8 mouse cellular contexts compared by ENCODE assay signal in the genomic region with DNA sequence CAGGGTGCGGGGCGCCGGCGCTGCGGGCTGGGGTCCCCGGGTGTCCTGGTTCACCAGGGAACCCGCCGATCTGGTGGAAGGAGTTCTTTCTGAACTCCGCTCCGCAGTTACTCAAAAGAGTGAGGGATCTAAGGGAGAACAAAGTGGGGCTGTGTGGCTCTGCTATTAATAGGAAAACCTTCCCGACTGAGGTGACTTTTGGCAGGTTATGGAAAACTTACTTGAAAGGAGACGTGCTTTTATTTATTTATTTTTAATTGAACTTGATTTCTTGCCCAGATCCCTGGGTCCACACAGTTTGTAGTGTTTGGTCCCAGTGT. TPM values are rescaled to one million over a fixed set of nuclear protein-coding genes. Genes with fewer than 3 reads are reported as not detected.
DNase-seq lines count a peak whose midpoint lies in the region; ATAC-seq and TF ChIP-seq lines count a peak whose summit lies in the region.

No protein-coding gene starts in this region.

- peak overlapping the region; percentile 69 for H3K4me2 ChIP-seq in neural tube, embryonic 11.5 days (ENCODE audit: low read depth)
- H3K4me2 ChIP-seq in limb, embryonic 15.5 days: peak overlapping the region; percentile 53
- H3K4me2 ChIP-seq in stomach, embryonic 15.5 days: peak overlapping the region; percentile 49

- peak overlapping the region; percentile 48 for H3K4me3 ChIP-seq in cerebellum, adult 2 months (replicated peaks; ENCODE audit: insufficient read depth, low read depth, low read length)
- H3K4me3 ChIP-seq in neural tube, embryonic 11.5 days (ENCODE audit: low read depth, low read length): peak overlapping the region; percentile 95
- H3K4me3 ChIP-seq in limb, embryonic 15.5 days: peak overlapping the region; percentile 97
- peak overlapping the region; percentile 98 for H3K4me3 ChIP-seq in stomach, embryonic 15.5 days (replicated peaks)

- TF ChIP-seq CTCF in cerebellum, adult 2 months (IDR thresholded peaks at IDR 0.05; ENCODE audit: borderline replicate concordance, insufficient read depth, low read depth, low read length): no peak

- no peak for DNase-seq in cerebellum, adult 2 months
- no peak for DNase-seq in cerebellum, adult 11-12 months
- no peak for DNase-seq in neural tube, embryonic 11.5 days (ENCODE audit: low spot score)
- no peak for DNase-seq in neural tube, embryonic 10.5 days (ENCODE audit: extremely low spot score, low spot score)
- DNase-seq in ovary, postnatal 36 days (ENCODE audit: low spot score): no peak
- DNase-seq in cerebellum, adult 8-10 months: no peak

- no peaks in the 10 kb centered on the region for H3K9me3 ChIP-seq in neural tube, embryonic 11.5 days (ENCODE audit: control insufficient read depth, low read length)
- H3K9me3 ChIP-seq in limb, embryonic 15.5 days: no peaks in the 10 kb centered on the region
- H3K9me3 ChIP-seq in stomach, embryonic 15.5 days: no peaks in the 10 kb centered on the region

- no peaks in the 10 kb centered on the region for H3K4me1 ChIP-seq in cerebellum, adult 2 months (ENCODE audit: control insufficient read depth, insufficient read depth, low read length)
- H3K4me1 ChIP-seq in neural tube, embryonic 11.5 days (ENCODE audit: control insufficient read depth, insufficient read depth, low read length): no peaks in the 10 kb centered on the region
- H3K4me1 ChIP-seq in limb, embryonic 15.5 days: no peaks in the 10 kb centered on the region
- peaks cover 3% of the 10 kb centered on the region; the same call in 1 of the 2 replicates for H3K4me1 ChIP-seq in stomach, embryonic 15.5 days

- ATAC-seq in neural tube, embryonic 11.5 days (ENCODE audit: insufficient read depth, low FRiP score, low TSS enrichment): no peak
- peak; percentile 45; the same call in 1 of the 2 replicates for ATAC-seq in limb, embryonic 15.5 days (ENCODE audit: insufficient number of reproducible peaks, low FRiP score, low TSS enrichment, low read depth)
- no peak for ATAC-seq in stomach, embryonic 15.5 days (ENCODE audit: insufficient read depth, low FRiP score, low read depth)

- no peak for TF ChIP-seq POLR2A in cerebellum, adult 2 months (IDR thresholded peaks at IDR 0.05; ENCODE audit: borderline replicate concordance, insufficient read depth, low read length)

- H3K27ac ChIP-seq in cerebellum, adult 2 months (ENCODE audit: insufficient read depth, low read length): no peak overlapping the region
- no peak overlapping the region for H3K27ac ChIP-seq in neural tube, embryonic 11.5 days (ENCODE audit: low read depth, low read length)
- peak overlapping the region; percentile 89 for H3K27ac ChIP-seq in limb, embryonic 15.5 days
- peak overlapping the region; percentile 87 for H3K27ac ChIP-seq in stomach, embryonic 15.5 days

- H3K36me3 ChIP-seq in neural tube, embryonic 11.5 days (ENCODE audit: control insufficient read depth, insufficient read depth, low read length): no peaks in the 10 kb centered on the region; the same call in 1 of the 2 replicates
- peaks cover 25% of the 10 kb centered on the region for H3K36me3 ChIP-seq in limb, embryonic 15.5 days
- H3K36me3 ChIP-seq in stomach, embryonic 15.5 days: peaks cover 8% of the 10 kb centered on the region

- under 1% methylated on average over 12 of the region's 12 CpGs for WGBS in cerebellum, adult 2 months
- under 1% methylated on average over 12 of the region's 12 CpGs for WGBS in neural tube, embryonic 11.5 days
- under 1% methylated on average over 12 of the region's 12 CpGs for WGBS in limb, embryonic 15.5 days
- WGBS in stomach, embryonic 15.5 days: under 1% methylated on average over 12 of the region's 12 CpGs

- H3K9ac ChIP-seq in neural tube, embryonic 11.5 days (ENCODE audit: low read length): peak overlapping the region; percentile 89
- H3K9ac ChIP-seq in limb, embryonic 15.5 days: peak overlapping the region; percentile 93
- H3K9ac ChIP-seq in stomach, embryonic 15.5 days: peak overlapping the region; percentile 84

- H3K27me3 ChIP-seq in cerebellum, adult 2 months (ENCODE audit: control insufficient read depth, insufficient read depth, low read length): no peaks in the 10 kb centered on the region
- no peaks in the 10 kb centered on the region for H3K27me3 ChIP-seq in neural tube, embryonic 11.5 days (ENCODE audit: control insufficient read depth, insufficient read depth, low read length)
- H3K27me3 ChIP-seq in limb, embryonic 15.5 days: no peaks in the 10 kb centered on the region
- H3K27me3 ChIP-seq in stomach, embryonic 15.5 days (replicated peaks): no peaks in the 10 kb centered on the region

RNA-seq across cellular contexts. Expression of gene Yipf4, which starts 0.6 kb away (rescaled TPM):
- polyA plus RNA-seq in cerebellum, adult 2 months (2012; rRNA removed): 52.0 and 58.0 TPM in 2 replicates
- polyA plus RNA-seq in neural tube, embryonic 11.5 days (2014; fragmentation: Nextera tagmentation; extraction: Ambion mirVana): 48.3 and 53.3 TPM in 2 replicates
- 55.9 and 67.8 TPM in 2 replicates for polyA plus RNA-seq in limb, embryonic 15.5 days (2015; fragmentation: Nextera tagmentation; extraction: Ambion mirVana)
- 67.7 and 78.4 TPM in 2 replicates for polyA plus RNA-seq in stomach, embryonic 15.5 days (2015; fragmentation: Nextera tagmentation; extraction: Ambion mirVana)

RNA-seq across cellular contexts. Expression of gene Nlrc4, which starts 30.9 kb away (rescaled TPM):
- polyA plus RNA-seq in cerebellum, adult 2 months (2012; rRNA removed): 0.03 and 0.13 TPM in 2 replicates
- 0.12 and 0.23 TPM in 2 replicates for polyA plus RNA-seq in neural tube, embryonic 11.5 days (2014; fragmentation: Nextera tagmentation; extraction: Ambion mirVana)
- 0.31 and 0.34 TPM in 2 replicates for polyA plus RNA-seq in limb, embryonic 15.5 days (2015; fragmentation: Nextera tagmentation; extraction: Ambion mirVana)
- polyA plus RNA-seq in stomach, embryonic 15.5 days (2015; fragmentation: Nextera tagmentation; extraction: Ambion mirVana): 2.9 TPM in 2 replicates

RNA-seq across cellular contexts. Expression of gene Birc6, which starts 38.2 kb away (rescaled TPM):
- polyA plus RNA-seq in cerebellum, adult 2 months (2012; rRNA removed): 120 and 127 TPM in 2 replicates
- polyA plus RNA-seq in neural tube, embryonic 11.5 days (2014; fragmentation: Nextera tagmentation; extraction: Ambion mirVana): 79.5 and 87.3 TPM in 2 replicates
- polyA plus RNA-seq in limb, embryonic 15.5 days (2015; fragmentation: Nextera tagmentation; extraction: Ambion mirVana): 79.1 and 82.5 TPM in 2 replicates
- 81.8 and 82.6 TPM in 2 replicates for polyA plus RNA-seq in stomach, embryonic 15.5 days (2015; fragmentation: Nextera tagmentation; extraction: Ambion mirVana)

Comparison
In these comparisons a context has a peak if more than half of its experiments do, and no peak if none do; other contexts are left out.
1. H3K27ac ChIP-seq: peak in limb, embryonic 15.5 days (single experiment) and stomach, embryonic 15.5 days (single experiment); none in cerebellum, adult 2 months (single experiment) and neural tube, embryonic 11.5 days (single experiment).
2. H3K4me3 ChIP-seq: peak in every context shown above with its lines; median percentile 98 in stomach, embryonic 15.5 days; 97 in limb, embryonic 15.5 days; 95 in neural tube, embryonic 11.5 days; 48 in cerebellum, adult 2 months.
3. Peak in every context shown above with its lines, with median percentiles within 50 percentile points of each other: H3K4me2 ChIP-seq and H3K9ac ChIP-seq.